Mouse (Mus musculus) hindbrain, embryonic 13.5 days (tissue): ENCODE measurements at regions not wholly inside any gene's neighbourhood (a gene's known extent, or its start where the extent isn't known, plus 50 kb on each side); places are given as distances from the start of the nearest gene placed in this dataset.

Source experiments
- ATAC-seq: fragments of 200-750 bp; cut with Nextera tagmentation; 2 replicates; pipeline ENCODE4 v1.8.0; 2017; ENCODE audit warnings: moderate TSS enrichment; ENCODE audit not compliant: low FRiP score
- H3K27ac ChIP-seq: fragments of 300-500 bp; sonication (generic); 2 replicates; pipeline ENCODE4 v1.5.1; 2015; ENCODE audit warnings: inconsistent platforms, mild to moderate bottlenecking, moderate library complexity
- H3K27me3 ChIP-seq: fragments of 300-500 bp; sonication (generic); 2 replicates; pipeline ENCODE4 v1.6.1; 2015; ENCODE audit warnings: mild to moderate bottlenecking, inconsistent platforms
- H3K36me3 ChIP-seq: fragments of 300-500 bp; sonication (generic); 2 replicates; pipeline ENCODE4 v1.6.1; 2015; ENCODE audit warnings: mild to moderate bottlenecking, inconsistent platforms
- H3K4me1 ChIP-seq: fragments of 300-500 bp; sonication (generic); replicated peaks from 2 replicates; pipeline ENCODE4 v1.6.1; 2015; ENCODE audit warnings: inconsistent platforms
- H3K4me2 ChIP-seq: fragments of 300-500 bp; sonication (generic); 2 replicates; pipeline ENCODE4 v1.6.1; 2015; ENCODE audit warnings: inconsistent platforms, mild to moderate bottlenecking, moderate library complexity
- H3K4me3 ChIP-seq: fragments of 300-500 bp; sonication (generic); 2 replicates; pipeline ENCODE4 v1.5.1; 2015; ENCODE audit warnings: mild to moderate bottlenecking, inconsistent platforms
- H3K9ac ChIP-seq: fragments of 300-500 bp; sonication (generic); 2 replicates; pipeline ENCODE4 v1.6.1; 2015; ENCODE audit warnings: mild to moderate bottlenecking, inconsistent platforms
- H3K9me3 ChIP-seq: fragments of 300-500 bp; sonication (generic); 2 replicates; pipeline ENCODE4 v1.6.1; 2016; ENCODE audit warnings: inconsistent platforms
- WGBS: fragments of 180-500 bp; shearing (Covaris S2); methylation state at CpG from one replicate; pipeline ENCODE4 v1.1.7; 2015; 5-methylcytosine and 5-hydroxymethylcytosine counted together

- Histone ChIP-seq H3K4me1 (peaks cover 16% of the 10 kb centered on the region), H3K36me3 (no peaks in the 10 kb centered on the region), H3K27ac (no peak overlapping the region), H3K9me3 (no peaks in the 10 kb centered on the region), H3K27me3 (no peaks in the 10 kb centered on the region), H3K4me3 (no peak overlapping the region), H3K4me2 (no peak overlapping the region), H3K9ac (no peak overlapping the region)
- ATAC-seq = no peak
- 75% methylated on average over 8 of the region's 8 CpGs for WGBS
Observed at GRCm38 (mm10) chr8:126756300-126757097, 162.7 kb upstream of the Irf2bp2 start.

GRCm38 (mm10) chr8:126755669-126756068 lies 161.9 kb upstream of the Irf2bp2 start:
- H3K9ac ChIP-seq = no peak overlapping the region
- H3K4me1 ChIP-seq = peaks cover 16% of the 10 kb centered on the region
- H3K4me2 ChIP-seq = no peak overlapping the region
- no peak overlapping the region for H3K4me3 ChIP-seq
- H3K27me3 ChIP-seq = no peaks in the 10 kb centered on the region
- no peaks in the 10 kb centered on the region for H3K36me3 ChIP-seq
- H3K27ac ChIP-seq = no peak overlapping the region
- no peak for ATAC-seq
- no peaks in the 10 kb centered on the region for H3K9me3 ChIP-seq
- WGBS = 92% methylated on average over 5 of the region's 5 CpGs

GRCm38 (mm10) chr8:126754361-126754809 lies 160.6 kb upstream of the Irf2bp2 start:
- H3K4me1 ChIP-seq = peaks cover 16% of the 10 kb centered on the region
- peak overlapping the region; percentile 73 for H3K27ac ChIP-seq
- WGBS = 81% methylated on average over 8 of the region's 8 CpGs
- no peak overlapping the region for H3K4me3 ChIP-seq
- peak; percentile 25; the same call in 1 of the 2 replicates for ATAC-seq
- no peaks in the 10 kb centered on the region for H3K36me3 ChIP-seq
- no peaks in the 10 kb centered on the region for H3K27me3 ChIP-seq
- H3K9ac ChIP-seq = no peak overlapping the region
- H3K4me2 ChIP-seq = no peak overlapping the region
- no peaks in the 10 kb centered on the region for H3K9me3 ChIP-seq

GRCm38 (mm10) chr8:126753059-126753855 lies 159.5 kb upstream of the Irf2bp2 start:
- peak overlapping the region; percentile 73 for H3K27ac ChIP-seq
- WGBS = 66% methylated on average over 4 of the region's 4 CpGs

GRCm38 (mm10) chr8:126751416-126752140 lies 157.8 kb upstream of the Irf2bp2 start:
- Histone ChIP-seq H3K27ac (no peak overlapping the region), H3K36me3 (no peaks in the 10 kb centered on the region)
- 84% methylated on average over 6 of the region's 6 CpGs for WGBS

More at GRCm38 (mm10) chr8:126753059-126753855, 159.5 kb upstream of the Irf2bp2 start:
- Histone ChIP-seq H3K9ac (no peak overlapping the region), H3K36me3 (no peaks in the 10 kb centered on the region), H3K4me2 (no peak overlapping the region), H3K4me1 (peaks cover 16% of the 10 kb centered on the region), H3K27me3 (no peaks in the 10 kb centered on the region), H3K9me3 (no peaks in the 10 kb centered on the region), H3K4me3 (no peak overlapping the region)
- peak; percentile 75 for ATAC-seq

GRCm38 (mm10) chr8:126745992-126746775 lies 152.4 kb upstream of the Irf2bp2 start:
- no peak overlapping the region for H3K9ac ChIP-seq
- no peak overlapping the region for H3K4me2 ChIP-seq
- ATAC-seq = no peak
- no peaks in the 10 kb centered on the region for H3K9me3 ChIP-seq
- WGBS = 81% methylated on average over 18 of the region's 18 CpGs
- H3K4me3 ChIP-seq = no peak overlapping the region
- H3K27ac ChIP-seq = no peak overlapping the region
- no peaks in the 10 kb centered on the region for H3K27me3 ChIP-seq
- no peaks in the 10 kb centered on the region for H3K36me3 ChIP-seq
- peaks cover 4% of the 10 kb centered on the region; the same call in 1 of the 2 replicates for H3K4me1 ChIP-seq

More at GRCm38 (mm10) chr8:126751416-126752140, 157.8 kb upstream of the Irf2bp2 start:
- no peak overlapping the region for H3K9ac ChIP-seq
- peaks cover 16% of the 10 kb centered on the region for H3K4me1 ChIP-seq
- no peak overlapping the region for H3K4me3 ChIP-seq
- H3K27me3 ChIP-seq = no peaks in the 10 kb centered on the region
- no peaks in the 10 kb centered on the region for H3K9me3 ChIP-seq
- no peak for ATAC-seq
- no peak overlapping the region for H3K4me2 ChIP-seq

- Histone ChIP-seq H3K9me3 (no peaks in the 10 kb centered on the region), H3K4me2 (no peak overlapping the region), H3K4me1 (peaks cover 4% of the 10 kb centered on the region; the same call in 1 of the 2 replicates), H3K27me3 (no peaks in the 10 kb centered on the region), H3K27ac (no peak overlapping the region; the same call in 1 of the 2 replicates), H3K4me3 (no peak overlapping the region), H3K36me3 (no peaks in the 10 kb centered on the region), H3K9ac (no peak overlapping the region)
- WGBS = 83% methylated on average over 10 of the region's 10 CpGs
- no peak for ATAC-seq
Observed at GRCm38 (mm10) chr8:126744747-126745382, 151.1 kb upstream of the Irf2bp2 start.

GRCm38 (mm10) chr8:126743296-126743695 lies 149.5 kb upstream of the Irf2bp2 start:
- Histone ChIP-seq H3K4me1 (peaks cover 4% of the 10 kb centered on the region; the same call in 1 of the 2 replicates), H3K9ac (no peak overlapping the region), H3K4me3 (no peak overlapping the region), H3K27me3 (no peaks in the 10 kb centered on the region), H3K36me3 (no peaks in the 10 kb centered on the region), H3K27ac (no peak overlapping the region), H3K9me3 (no peaks in the 10 kb centered on the region), H3K4me2 (no peak overlapping the region)
- WGBS = 86% methylated on average over 9 of the region's 9 CpGs
- ATAC-seq = no peak

GRCm38 (mm10) chr8:126742081-126742480 lies 148.3 kb upstream of the Irf2bp2 start:
- Histone ChIP-seq H3K27ac (no peak overlapping the region), H3K36me3 (no peaks in the 10 kb centered on the region), H3K9ac (no peak overlapping the region), H3K9me3 (no peaks in the 10 kb centered on the region), H3K27me3 (no peaks in the 10 kb centered on the region), H3K4me1 (peaks cover 5% of the 10 kb centered on the region), H3K4me2 (no peak overlapping the region), H3K4me3 (no peak overlapping the region)
- 83% methylated on average over 3 of the region's 3 CpGs for WGBS
- ATAC-seq = no peak

- 76% methylated on average over 3 of the region's 3 CpGs for WGBS
- Histone ChIP-seq H3K4me1 (peaks cover 16% of the 10 kb centered on the region), H3K4me2 (no peak overlapping the region), H3K36me3 (no peaks in the 10 kb centered on the region), H3K27ac (no peak overlapping the region), H3K9me3 (no peaks in the 10 kb centered on the region), H3K27me3 (no peaks in the 10 kb centered on the region), H3K9ac (no peak overlapping the region), H3K4me3 (no peak overlapping the region)
- ATAC-seq = no peak
Observed at GRCm38 (mm10) chr8:126741031-126741430, 147.2 kb upstream of the Irf2bp2 start.

GRCm38 (mm10) chr8:126739768-126740167 lies 146.0 kb upstream of the Irf2bp2 start:
- Histone ChIP-seq H3K36me3 (no peaks in the 10 kb centered on the region), H3K4me1 (peaks cover 25% of the 10 kb centered on the region), H3K9ac (no peak overlapping the region), H3K27me3 (no peaks in the 10 kb centered on the region), H3K4me2 (no peak overlapping the region), H3K4me3 (no peak overlapping the region), H3K9me3 (no peaks in the 10 kb centered on the region), H3K27ac (no peak overlapping the region)
- no peak for ATAC-seq
- 92% methylated on average over 10 of the region's 10 CpGs for WGBS
